Mouse (Mus musculus) ES-E14 (cell line): ENCODE measurements around the gene Nsun2. TPM values are rescaled to one million over a fixed set of nuclear protein-coding genes. Genes with fewer than 3 reads are reported as not detected.
A peak's percentile ranks its signal among the peaks of the same experiment; 100 is the strongest.

ENCODE experiments used
- DNase-seq: peaks from one replicate; pipeline ENCODE4 v3.0.0-alpha.2; 2013; ENCODE audit warnings: low read depth, low spot score
- H3K27ac ChIP-seq: 2 replicates; pipeline ENCODE4 v1.5.1; 2012; ENCODE audit warnings: low read depth, mild to moderate bottlenecking, low read length, moderate library complexity, mixed read lengths; ENCODE audit not compliant: poor library complexity, insufficient read depth, severe bottlenecking
- H3K36me3 ChIP-seq: 2 replicates; pipeline ENCODE4 v1.6.1; 2012; ENCODE audit warnings: mild to moderate bottlenecking, low read length, moderate library complexity, mixed read lengths; ENCODE audit not compliant: control insufficient read depth, poor library complexity, insufficient read depth, severe bottlenecking
- H3K4me1 ChIP-seq, 2 experiments: fragments of 150-350 bp in 1 of 2; sonication (generic) in 1 of 2; 2 replicates each; pipeline ENCODE4 v1.6.1; 2012; ENCODE audit warnings: low read length in 2 of 2, mild to moderate bottlenecking in 1 of 2, mixed read lengths in 1 of 2; ENCODE audit not compliant: control insufficient read depth in 2 of 2, insufficient read depth in 2 of 2, poor library complexity in 1 of 2
- H3K4me3 ChIP-seq, 2 experiments: fragments of 150-350 bp in 1 of 2; sonication (generic) in 1 of 2; 2 replicates each; pipeline ENCODE4 v1.5.1; 2012; ENCODE audit warnings: low read length in 2 of 2, low read depth in 1 of 2, mild to moderate bottlenecking in 1 of 2, mixed read lengths in 1 of 2; ENCODE audit not compliant: insufficient read depth in 1 of 2, poor library complexity in 1 of 2, severe bottlenecking in 1 of 2
- H3K9ac ChIP-seq: 2 replicates; pipeline ENCODE4 v1.6.1; 2012; ENCODE audit warnings: low read depth, mild to moderate bottlenecking, low read length, mixed read lengths; ENCODE audit not compliant: poor library complexity, insufficient read depth, severe bottlenecking
- H3K9me3 ChIP-seq: fragments of 150-350 bp; sonication (generic); 2 replicates; pipeline ENCODE4 v1.6.1; 2012; ENCODE audit warnings: low read depth, mild to moderate bottlenecking, low read length; ENCODE audit not compliant: control insufficient read depth, insufficient read depth
- CHD2 ChIP-seq: IDR thresholded peaks from 2 replicates; pipeline ENCODE4 v1.6.1; 2014; ENCODE audit warnings: mild to moderate bottlenecking, low read depth, low read length, inconsistent platforms
- HCFC1 ChIP-seq: IDR thresholded peaks from 2 replicates; pipeline ENCODE4 v1.6.1; 2012; ENCODE audit warnings: low read length, inconsistent platforms, borderline replicate concordance; ENCODE audit not compliant: insufficient read depth
- MAFK ChIP-seq: IDR thresholded peaks from 2 replicates; pipeline ENCODE4 v1.6.1; 2014; ENCODE audit warnings: mild to moderate bottlenecking, low read depth, low read length, inconsistent platforms; ENCODE audit not compliant: insufficient read depth
- ZC3H11A ChIP-seq: IDR thresholded peaks from 2 replicates; pipeline ENCODE4 v1.6.1; 2012; ENCODE audit warnings: low read depth, mild to moderate bottlenecking, inconsistent platforms, low read length, borderline replicate concordance
- ZNF384 ChIP-seq: IDR thresholded peaks from 2 replicates; pipeline ENCODE4 v1.6.1; 2012; ENCODE audit warnings: low read depth, low read length, inconsistent platforms
- in situ Hi-C, 2 experiments: fragments of 600-800 bp; cut with MboI; formaldehyde crosslinking; loops; one replicate each; pipeline ENCODE4 v1.15.1; 2025; ENCODE audit warnings: low sequenced_read_pairs in 2 of 2, inconsistent platforms in 1 of 2; ENCODE audit not compliant: unreplicated experiment in 2 of 2
- total RNA-seq: library from RNA; depleted of rRNA; stranded (reverse); fragments of 300-350 nt; gene quantifications from 2 replicates; pipeline ENCODE4 v1.2.3, GENCODE M21; 2012

The Nsun2 gene
- total RNA-seq, 1 experiment: 220 TPM

DNA sequence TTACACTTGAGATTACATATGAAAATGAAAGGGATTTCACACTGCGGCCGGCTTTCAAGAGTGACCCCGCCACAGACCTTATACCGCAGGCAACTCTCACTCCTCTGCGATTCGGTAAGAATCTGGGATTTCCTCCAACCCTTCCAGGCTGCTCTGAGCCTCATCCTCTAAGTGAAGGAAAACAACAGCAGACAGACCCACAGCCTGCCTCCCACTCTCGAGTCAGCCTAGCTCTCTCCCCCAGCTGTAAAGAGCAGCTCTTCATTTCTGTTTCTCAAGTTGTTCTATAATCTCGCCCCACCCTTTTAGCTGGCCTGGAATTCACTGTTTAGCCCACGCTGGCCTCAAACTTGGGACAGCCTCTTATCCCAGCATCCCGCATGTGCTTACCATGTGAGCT lies 8.2 kb downstream of the Nsun2 start:
- Histone ChIP-seq H3K4me1 (peaks cover 0 to 10% of the 10 kb centered on the region in 2 experiments; a peak in 1 of 4 replicates), H3K27ac (no peak overlapping the region), H3K9me3 (no peaks in the 10 kb centered on the region), H3K4me3 (no peak overlapping the region), H3K9ac (no peak overlapping the region), H3K36me3 (no peaks in the 10 kb centered on the region)
- no peak for DNase-seq
- in situ Hi-C loops: loop anchor here in 1 of 2 experiments (10.0 kb wide), 1 partner anchor 113 kb away; no protein-coding TSS in a partner anchor
- no peak for TF ChIP-seq CHD2
- TF ChIP-seq ZC3H11A: no peak
- no peak for TF ChIP-seq ZNF384
- no peak for TF ChIP-seq HCFC1
- no peak for TF ChIP-seq MAFK

DNA sequence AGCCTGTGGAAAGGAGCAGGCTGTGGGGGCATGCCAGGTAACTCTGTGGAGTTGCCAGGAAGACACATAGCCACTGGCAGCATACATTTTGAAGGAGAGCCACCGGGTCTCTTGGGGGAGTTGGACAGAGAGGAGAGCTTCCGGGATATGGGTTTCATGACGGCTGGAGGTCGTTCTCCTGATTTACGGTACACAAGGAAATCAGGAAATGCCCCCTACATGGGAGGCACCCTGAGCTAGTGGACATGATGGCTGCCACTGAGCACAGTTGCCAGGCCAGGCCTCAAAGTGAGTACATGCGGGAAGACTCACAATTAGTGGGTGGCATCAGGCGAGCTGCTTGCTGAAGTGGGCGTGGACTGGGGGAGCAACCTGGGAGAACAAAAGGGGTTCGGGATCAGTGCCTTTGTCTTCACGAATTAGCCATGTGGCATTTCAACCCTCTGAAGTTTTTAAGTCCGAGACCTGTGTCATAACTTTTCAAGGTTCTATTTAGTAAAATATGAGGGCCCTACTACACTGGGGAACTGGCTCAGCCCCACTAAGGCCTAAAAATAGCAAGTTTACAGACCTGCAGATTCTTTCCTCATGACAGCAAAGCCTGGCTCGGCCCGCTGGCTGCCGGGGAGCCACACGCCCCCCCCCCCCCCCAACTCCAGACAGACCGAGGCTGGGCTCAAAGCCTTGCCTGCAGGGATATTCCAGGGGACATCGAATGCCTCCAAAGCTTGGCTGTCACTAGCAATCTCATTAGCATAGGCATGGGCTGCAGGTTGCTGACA lies 9.2 kb downstream of the Nsun2 start:
- peaks cover 0 to 10% of the 10 kb centered on the region in 2 experiments; a peak in 1 of 4 replicates for H3K4me1 ChIP-seq
- H3K36me3 ChIP-seq: no peaks in the 10 kb centered on the region
- no peak overlapping the region for H3K9ac ChIP-seq
- H3K27ac ChIP-seq: no peak overlapping the region
- no peak for DNase-seq
- TF ChIP-seq ZC3H11A (no peak), ZNF384 (no peak), MAFK (no peak), CHD2 (no peak), HCFC1 (no peak)
- in situ Hi-C loops: loop anchor here in 1 of 2 experiments (10.0 kb wide), 1 partner anchor 112 kb away; no protein-coding TSS in a partner anchor
- H3K9me3 ChIP-seq: no peaks in the 10 kb centered on the region
- no peak overlapping the region for H3K4me3 ChIP-seq

DNA sequence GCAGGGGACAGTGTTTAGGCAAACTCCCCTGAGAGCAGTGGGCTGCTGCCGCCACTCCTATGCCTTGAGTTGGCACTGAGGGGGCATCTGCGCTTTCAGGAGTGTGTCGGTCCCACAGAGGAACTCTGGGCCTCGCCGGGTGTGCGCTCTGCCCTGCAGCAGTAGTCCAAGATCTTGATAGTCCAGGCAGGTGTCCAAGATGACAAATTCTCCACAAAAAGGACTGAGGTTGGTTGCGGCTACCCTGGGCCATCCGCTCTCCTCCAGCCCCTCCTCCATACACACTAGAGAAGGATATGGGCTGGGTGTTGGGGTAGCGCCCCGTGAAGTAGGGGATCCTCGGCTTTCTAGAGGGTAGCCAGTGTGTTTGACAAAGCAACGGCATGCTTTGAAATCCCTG lies 10.0 kb downstream of the Nsun2 start:
- Histone ChIP-seq H3K27ac (no peak overlapping the region), H3K9me3 (no peaks in the 10 kb centered on the region), H3K4me3 (no peak overlapping the region), H3K4me1 (peaks cover 0 to 7% of the 10 kb centered on the region in 2 experiments; a peak in 1 of 4 replicates), H3K36me3 (no peaks in the 10 kb centered on the region), H3K9ac (no peak overlapping the region)
- in situ Hi-C loops: loop anchor here in 1 of 2 experiments (10.0 kb wide), 1 partner anchor 111 kb away; no protein-coding TSS in a partner anchor
- no peak for TF ChIP-seq HCFC1
- no peak for TF ChIP-seq CHD2
- TF ChIP-seq ZC3H11A: no peak
- TF ChIP-seq MAFK: no peak
- no peak for TF ChIP-seq ZNF384
- no peak for DNase-seq

DNA sequence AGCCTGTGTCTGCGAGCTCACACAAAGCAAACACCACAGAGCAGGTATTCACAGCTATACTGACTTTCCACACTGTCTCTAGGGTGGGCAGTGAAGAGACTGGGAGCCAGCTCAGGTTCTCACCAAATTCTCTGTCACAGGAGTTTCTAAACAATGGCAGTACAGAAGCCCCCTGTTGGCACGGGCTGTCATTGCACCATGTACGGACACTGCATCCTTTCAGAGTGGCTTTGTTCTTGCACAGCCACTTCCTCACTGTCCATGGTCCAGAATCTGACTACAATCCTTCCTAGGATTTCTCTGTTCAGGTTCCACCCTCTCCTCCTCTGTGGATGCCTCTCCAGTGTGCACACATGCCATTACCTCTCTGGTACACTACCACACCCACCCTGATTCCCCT lies 11.5 kb downstream of the Nsun2 start:
- Histone ChIP-seq H3K4me3 (no peak overlapping the region), H3K9me3 (no peaks in the 10 kb centered on the region), H3K36me3 (no peaks in the 10 kb centered on the region), H3K4me1 (peaks cover 0 to 5% of the 10 kb centered on the region in 2 experiments; a peak in 1 of 4 replicates), H3K9ac (no peak overlapping the region), H3K27ac (no peak overlapping the region)
- peak; percentile 85 for DNase-seq
- peak; percentile 21; the same call in 1 of the 2 replicates for TF ChIP-seq ZC3H11A
- no peak for TF ChIP-seq ZNF384
- in situ Hi-C loops: loop anchor here in 1 of 2 experiments (10.0 kb wide), 1 partner anchor 110 kb away; no protein-coding TSS in a partner anchor
